Mouse (Mus musculus): Measurements from ENCODE around the gene Shbg. TPM values are rescaled to one million over a fixed set of nuclear protein-coding genes. Genes with fewer than 3 reads are reported as not detected.
A peak's percentile ranks its signal among the peaks of the same experiment; 100 is the strongest.

The Shbg gene
- under 1 TPM in 1 of 2 experiments, not detected in 1; 0.54 TPM for total RNA-seq (2021)
- long read RNA-seq, experiment 1: 0 reads
- long read RNA-seq, experiment 2: 0 reads

DNA sequence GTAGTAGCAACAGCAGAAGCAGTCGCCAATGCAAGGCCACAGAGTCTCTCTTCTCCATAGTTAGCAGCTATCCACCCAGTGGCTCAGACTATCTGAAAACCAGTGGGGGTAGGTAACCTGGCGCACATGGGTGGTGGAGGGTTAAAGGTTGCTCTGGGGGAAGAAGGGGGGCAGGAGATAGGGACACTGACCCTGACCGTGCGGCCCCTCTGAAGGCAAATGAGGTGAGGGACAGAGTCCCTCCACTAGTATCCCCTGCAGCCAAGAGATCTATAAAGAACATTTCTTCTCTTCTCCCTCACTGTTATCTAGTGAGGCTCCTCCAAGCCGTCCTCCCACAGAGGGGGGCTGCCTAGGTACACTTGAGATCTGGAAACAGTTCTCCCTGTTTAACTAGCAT, at the start of gene Shbg:
Shbg (minus strand) TSS at position 101 of the 400 bp plus-strand sequence.
- DNase-seq: no peak

DNA sequence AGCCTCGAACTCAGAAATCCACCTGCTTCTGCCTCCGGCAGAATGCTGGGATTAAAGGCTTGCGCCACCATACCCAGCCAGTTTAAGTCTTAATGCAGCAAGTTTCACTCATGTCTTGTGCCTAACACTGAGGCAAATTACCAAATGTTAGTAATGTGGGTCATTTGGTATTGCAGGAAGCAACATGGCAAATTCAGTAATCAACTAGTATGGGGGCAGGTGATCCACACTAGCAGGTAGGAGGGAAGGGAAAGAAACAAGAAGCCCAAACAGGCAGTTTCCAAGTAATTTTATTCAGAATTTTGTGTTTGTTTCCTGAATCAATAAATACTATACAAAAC, 48.9 kb upstream of the Shbg start:
- no peak for DNase-seq

DNA sequence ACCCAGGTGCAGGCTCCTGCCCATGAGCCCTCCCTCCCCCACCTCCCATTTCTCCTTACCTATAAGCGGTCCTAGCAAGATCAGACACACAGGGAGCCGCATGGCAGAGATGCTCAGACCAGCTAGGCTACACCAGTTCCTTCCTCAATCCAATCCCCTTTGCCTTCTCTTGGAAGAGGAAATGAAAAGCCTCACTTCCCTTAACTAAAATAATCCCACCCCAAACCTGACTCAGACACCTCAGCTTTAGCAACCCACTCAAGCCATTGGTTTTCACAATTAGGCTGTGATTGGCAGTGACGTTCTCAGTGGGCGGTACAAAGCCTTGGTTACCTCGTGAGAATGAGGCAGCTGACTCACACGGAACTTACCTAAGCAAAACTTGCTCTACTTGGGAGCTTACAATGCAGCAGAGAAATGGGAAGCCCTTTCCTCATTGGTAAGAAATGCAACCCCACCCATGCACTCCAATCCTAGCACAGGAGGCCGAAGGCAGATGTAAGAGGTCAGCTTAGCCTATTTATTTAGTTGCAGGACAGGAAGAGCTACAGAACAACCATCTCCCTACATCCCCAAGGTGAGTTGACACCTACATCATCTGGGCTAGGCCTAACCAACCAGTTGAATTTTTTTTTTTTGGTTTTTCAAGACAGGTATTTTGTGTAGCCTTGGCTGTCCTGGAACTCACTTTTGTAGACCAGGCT, 48.4 kb upstream of the Shbg start, which contains the start of gene Cd68:
Cd68 (minus strand) TSS at position 193 of the 704 bp plus-strand sequence.
- no peak for DNase-seq

GRCm38 (mm10) chr11:69665457-69665960, 47.8 kb upstream of the Shbg start:
- DNase-seq: no peak

- DNase-seq: no peak
Observed at GRCm38 (mm10) chr11:69664841-69665240, 47.1 kb upstream of the Shbg start.

- no peak for DNase-seq
Observed at GRCm38 (mm10) chr11:69663795-69664194, 46.1 kb upstream of the Shbg start.

- DNase-seq: no peak
Observed at GRCm38 (mm10) chr11:69662967-69663671, 45.4 kb upstream of the Shbg start.

GRCm38 (mm10) chr11:69662213-69662966, 44.7 kb upstream of the Shbg start, which contains the start of gene Mpdu1:
Mpdu1 (minus strand) TSS chr11:69662642.
- peak; percentile 89 for DNase-seq

GRCm38 (mm10) chr11:69661221-69661881, 43.6 kb upstream of the Shbg start:
- DNase-seq: no peak

DNA sequence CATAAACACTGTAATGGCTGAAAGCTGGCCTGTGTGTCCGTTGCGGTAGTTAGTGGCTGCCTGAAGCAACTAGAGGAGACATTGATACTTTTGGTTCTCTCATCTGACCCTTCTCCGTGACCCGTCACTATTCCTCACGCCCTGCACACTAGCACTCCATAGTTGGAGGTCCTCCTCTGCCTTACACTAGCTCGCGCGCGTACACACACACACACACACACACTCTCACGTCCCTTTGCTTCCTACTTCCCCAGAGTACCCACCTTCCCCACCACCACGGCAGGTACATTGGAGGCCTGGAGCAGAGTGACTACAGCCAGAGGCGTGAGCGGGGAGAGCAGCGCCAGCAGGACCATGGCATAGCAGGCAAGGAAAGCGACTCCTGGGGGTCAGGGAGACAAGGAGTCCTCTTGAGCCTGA, 39.8 kb upstream of the Shbg start:
- DNase-seq: no peak

DNA sequence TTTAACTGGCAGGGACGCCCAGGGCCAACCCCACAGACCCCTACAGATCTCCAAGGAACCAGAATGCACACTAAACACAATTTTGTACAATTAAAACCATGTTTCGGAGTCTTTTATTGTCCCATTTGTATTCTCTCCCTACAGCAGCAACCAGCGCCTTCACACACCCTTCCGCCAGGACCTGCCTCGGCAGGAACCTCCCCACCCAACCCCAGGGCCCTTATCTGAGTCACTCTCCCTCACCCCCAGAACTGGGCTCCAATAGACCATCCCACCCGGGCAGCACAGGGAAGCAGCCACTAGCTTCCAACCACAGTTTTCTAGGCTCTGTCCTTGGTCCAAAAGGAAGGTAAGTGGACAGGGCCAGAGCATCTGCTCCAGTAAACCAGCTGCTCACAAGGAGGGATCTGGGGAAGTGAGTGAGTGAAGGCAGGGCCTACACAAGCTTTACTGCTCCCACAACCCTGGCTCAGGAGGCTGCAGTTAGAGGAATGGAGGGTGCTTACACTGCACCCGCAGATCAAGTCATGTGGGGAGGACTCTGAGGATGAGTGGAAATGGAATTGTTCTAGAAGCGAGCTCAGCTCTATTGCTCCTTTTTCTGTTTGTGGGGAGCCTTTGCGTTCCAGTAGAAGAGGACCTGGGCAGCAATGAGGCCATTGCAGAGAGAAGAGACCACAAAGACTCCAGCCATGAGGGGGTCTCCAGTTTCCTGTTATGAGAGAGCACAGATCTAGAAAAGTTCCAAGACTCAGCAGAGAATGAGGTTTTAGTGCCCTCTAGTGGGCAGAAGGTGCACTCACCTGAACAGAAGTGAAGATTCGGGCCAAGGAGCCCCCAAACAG, 39.1 kb upstream of the Shbg start:
- DNase-seq: no peak

GRCm38 (mm10) chr11:69656065-69656455, 38.4 kb upstream of the Shbg start:
- DNase-seq: no peak

DNA sequence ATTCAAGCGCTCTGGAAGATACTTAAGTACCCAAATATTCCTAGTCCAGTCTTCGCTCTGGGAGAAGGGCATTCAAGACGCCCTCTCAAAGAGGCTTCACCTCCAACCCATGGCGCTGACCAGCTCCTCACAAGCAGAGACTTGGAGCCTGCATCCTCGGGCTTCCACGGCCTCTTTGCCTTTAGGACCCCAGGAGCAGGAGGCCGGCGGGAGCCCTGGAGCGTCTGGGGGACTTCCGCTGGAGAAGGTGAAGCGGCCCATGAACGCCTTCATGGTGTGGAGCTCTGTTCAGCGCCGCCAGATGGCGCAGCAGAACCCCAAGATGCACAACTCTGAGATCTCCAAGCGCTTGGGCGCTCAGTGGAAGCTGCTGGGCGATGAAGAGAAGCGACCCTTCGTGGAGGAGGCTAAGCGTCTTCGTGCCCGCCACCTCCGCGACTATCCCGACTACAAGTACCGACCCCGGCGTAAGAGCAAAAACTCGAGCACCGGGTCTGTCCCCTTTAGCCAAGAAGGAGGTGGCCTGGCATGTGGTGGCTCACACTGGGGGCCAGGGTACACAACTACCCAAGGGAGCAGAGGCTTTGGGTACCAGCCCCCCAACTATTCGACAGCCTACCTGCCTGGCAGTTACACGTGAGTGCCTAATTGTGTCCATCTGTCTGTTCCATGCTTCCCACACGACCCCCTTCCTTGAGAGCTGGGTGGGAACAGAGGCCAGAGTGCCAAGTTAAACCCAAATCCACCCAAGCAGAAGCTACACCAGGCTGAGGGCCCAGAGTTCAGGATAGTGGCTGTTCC, 37.8 kb upstream of the Shbg start, which contains the start of gene Sox15:
Sox15 (plus strand) TSS at position 51 of the 801 bp plus-strand sequence.
- peak; percentile 73 for DNase-seq

GRCm38 (mm10) chr11:69654760-69655159, 37.1 kb upstream of the Shbg start:
- DNase-seq: no peak

DNA sequence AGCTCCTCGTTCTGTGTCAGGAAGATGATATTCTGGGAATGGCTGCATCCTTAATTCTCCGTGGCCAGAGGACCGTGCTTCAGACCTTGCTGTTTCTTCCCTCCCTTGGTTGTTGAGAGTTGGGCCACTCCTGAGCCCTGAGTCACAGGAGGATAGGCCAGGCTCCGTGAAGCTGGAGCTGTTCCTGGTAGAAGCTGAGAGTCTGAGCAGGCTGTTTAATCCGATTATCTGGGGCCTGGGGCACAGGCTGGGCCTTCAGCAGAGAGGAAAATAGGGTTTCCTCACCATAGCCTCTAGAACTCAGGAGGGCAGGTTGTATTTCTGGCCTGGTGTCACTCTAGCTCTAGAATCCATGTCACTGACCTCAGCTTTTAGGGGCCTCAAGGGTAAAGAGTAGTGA, 35.7 kb upstream of the Shbg start:
- DNase-seq: no peak

- DNase-seq: no peak
Observed at GRCm38 (mm10) chr11:69645860-69646259, 28.2 kb upstream of the Shbg start.

DNA sequence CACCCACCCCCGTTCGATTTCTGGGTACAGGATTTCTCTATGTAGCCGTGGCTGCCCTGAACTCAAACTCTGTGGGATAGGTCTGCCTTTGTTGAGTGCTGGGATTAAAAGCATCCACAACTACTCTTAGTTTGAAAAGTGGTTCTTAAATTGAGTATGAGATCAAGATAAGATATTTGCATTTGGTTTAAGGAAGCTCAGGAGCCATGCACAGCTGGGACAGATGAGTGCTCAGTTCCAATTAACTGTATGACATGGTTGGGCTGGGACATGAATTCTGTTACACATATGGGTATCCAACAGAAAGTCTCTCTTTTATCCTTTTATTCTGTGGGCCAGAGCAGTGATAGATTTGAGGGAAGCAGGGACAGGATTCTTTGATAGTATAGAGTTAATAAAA, 17.8 kb upstream of the Shbg start:
- DNase-seq: no peak

DNA sequence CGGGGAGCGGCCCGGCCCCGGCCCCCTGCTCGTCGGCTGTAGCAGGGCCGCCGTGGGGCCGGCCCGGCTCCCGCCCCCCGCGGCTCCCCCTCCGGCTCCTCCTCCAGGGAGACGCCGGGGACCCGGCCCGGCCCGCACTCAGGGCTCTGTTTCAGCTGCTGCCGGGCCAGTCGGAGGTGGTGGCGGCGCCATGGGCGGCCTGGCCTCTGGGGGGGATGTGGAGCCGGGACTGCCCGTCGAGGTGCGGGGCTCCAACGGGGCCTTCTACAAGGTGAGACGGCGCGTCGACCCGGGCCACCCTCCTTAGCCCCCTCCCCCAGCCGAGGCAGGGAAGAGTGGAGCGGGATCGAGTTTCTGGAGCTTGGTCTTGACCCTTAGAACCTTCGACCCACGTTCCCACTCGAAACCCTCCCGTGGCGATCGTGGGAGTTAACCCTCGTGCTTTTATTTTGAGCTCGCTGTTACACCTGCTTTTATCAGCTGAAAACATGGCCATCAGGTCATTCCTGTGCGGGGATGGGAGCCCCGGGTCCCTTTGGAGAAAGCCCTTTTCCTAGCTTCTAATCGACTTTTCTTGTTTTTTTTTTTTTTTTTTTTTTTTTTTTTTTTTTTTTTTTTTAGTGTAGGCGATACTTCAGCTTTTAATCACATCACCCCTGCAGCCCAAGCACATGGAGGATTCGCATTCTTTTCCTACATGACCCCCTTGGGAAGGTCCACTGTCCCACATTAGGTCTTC, 15.6 kb upstream of the Shbg start:
- DNase-seq: no peak

DNA sequence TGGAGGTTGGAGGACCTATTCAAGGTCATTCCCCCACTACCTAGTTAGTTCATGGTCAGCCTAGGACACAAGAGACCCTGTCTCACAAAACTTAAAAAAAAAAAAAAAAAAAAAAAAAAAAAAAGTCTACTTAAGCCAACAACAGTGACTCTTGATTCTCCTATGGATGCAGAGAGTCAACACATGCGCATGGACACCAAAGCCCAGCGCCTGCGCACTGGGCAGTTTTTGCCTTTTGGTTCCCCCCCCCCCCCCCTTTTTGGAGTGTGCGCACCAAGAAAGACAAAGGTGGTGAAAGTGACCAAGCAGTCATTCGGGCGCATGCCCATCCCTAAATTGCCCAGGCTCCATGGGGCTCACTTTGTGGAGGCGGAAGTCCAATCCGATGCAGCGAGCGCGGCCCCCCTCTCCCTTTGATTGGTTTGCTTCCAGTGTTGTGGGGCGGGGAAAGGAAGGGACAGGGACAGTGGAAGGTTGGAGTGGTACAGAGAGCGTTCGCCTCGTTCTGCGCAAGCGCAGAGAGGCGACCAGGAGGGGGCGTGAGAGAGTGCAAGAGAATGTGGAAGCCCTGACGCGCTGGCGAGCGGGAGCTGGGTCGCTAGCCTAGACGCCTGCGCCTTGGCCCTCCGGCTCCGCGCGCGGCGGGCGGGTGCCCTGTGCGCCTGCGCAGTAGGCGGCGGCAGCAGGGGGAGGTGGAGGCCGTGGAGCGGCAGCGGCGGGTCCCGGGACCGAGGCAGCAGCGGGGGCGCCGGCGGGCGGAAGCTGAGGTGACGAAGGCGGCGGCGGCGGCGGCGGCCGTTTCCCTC, 14.8 kb upstream of the Shbg start, which contains the start of gene Fxr2:
Fxr2 (plus strand) TSS at position 707 of the 806 bp plus-strand sequence.
- peak; percentile 100 for DNase-seq

Data from gastrocnemius, postnatal 10 days (tissue).